Mouse (Mus musculus): ENCODE data around the gene Olfr295.

The Olfr295 gene

GRCm38 (mm10) chr7:86583562-86583961 is at the start of gene Olfr295:
Gene Olfr295, plus strand, starts transcription at chr7:86583862.
- no peak for DNase-seq (ENCODE audit: extremely low spot score, low read depth, low spot score)

- DNase-seq (ENCODE audit: extremely low spot score, low read depth, low spot score) = no peak
These were observed 32.9 kb downstream of the Olfr295 start, which contains the start of gene Olfr294 for GRCm38 (mm10) chr7:86616543-86616942. Gene Olfr294, minus strand, starts transcription at chr7:86616643.
